Mouse (Mus musculus) kidney, adult 11 months (tissue): ENCODE results near the gene Tcf12.

ENCODE experiments used
- DNase-seq: peaks from one replicate; pipeline ENCODE4 v3.0.0; 2022

Gene Tcf12

DNA sequence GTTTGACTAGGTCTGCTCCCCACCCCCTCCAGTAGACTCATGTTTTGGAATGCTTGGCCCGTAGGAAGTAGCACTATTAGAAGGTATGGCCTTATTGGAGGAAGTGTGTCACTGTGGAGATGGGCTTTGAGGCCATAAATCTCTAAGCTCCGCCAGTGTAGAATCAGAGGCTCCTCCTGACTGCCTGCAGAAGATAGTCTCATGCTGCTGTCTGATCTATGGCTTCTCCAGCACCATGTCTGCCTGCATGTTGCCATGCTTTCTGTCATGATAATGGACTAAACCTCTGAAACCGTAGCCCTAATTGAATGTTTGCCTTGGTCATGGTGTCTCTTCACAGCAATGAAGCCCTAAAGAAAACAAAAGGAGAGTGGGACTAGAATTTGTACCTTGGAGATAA lies 26.7 kb downstream of the Tcf12 start:
- DNase-seq, result no peak

GRCm38 (mm10) chr9:72084131-72084530 lies 27.5 kb downstream of the Tcf12 start:
- DNase-seq, result no peak

- DNase-seq, result no peak
These were observed 35.5 kb downstream of the Tcf12 start for GRCm38 (mm10) chr9:72076158-72076557.

DNA sequence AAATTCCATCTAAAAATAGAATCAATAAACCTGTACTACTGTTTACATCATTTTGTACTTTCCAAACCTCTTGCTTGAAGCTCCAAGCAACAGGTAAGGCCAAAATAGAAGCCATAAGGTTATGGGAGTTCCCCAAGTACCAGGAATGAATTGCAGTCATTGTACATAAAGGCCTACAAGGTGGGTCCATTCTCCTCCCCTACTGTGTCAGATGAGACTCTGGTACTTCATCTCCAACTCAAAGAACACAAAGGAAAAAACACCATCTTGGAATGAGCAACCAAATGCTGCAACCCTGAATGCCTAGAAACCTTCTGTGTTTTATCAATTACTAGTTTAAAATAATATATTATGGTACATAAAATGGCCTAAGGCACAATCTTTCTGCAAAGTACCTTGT lies 45.5 kb downstream of the Tcf12 start:
- no peak for DNase-seq

- DNase-seq, result no peak
These were observed 58.5 kb downstream of the Tcf12 start for GRCm38 (mm10) chr9:72053144-72053543.

DNA sequence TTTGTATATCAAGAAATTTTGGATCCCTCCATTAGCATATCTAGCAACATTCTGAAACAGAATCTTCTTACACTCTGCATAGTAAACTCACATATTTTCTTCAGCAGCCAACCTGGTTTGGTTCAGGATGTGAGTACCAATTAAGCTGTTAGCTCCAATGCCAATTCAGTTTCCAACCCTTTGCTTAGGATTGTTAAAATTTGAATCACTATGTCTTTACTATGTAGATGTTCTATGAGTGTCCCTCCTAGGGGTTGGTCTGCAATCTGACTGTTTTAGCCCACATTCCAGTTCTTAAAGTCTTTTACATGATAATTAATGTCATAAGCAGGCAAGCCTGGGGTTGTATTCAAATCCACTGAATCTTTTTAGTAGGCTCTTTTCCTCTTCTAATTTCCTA lies 71.5 kb downstream of the Tcf12 start:
- DNase-seq, result no peak

DNA sequence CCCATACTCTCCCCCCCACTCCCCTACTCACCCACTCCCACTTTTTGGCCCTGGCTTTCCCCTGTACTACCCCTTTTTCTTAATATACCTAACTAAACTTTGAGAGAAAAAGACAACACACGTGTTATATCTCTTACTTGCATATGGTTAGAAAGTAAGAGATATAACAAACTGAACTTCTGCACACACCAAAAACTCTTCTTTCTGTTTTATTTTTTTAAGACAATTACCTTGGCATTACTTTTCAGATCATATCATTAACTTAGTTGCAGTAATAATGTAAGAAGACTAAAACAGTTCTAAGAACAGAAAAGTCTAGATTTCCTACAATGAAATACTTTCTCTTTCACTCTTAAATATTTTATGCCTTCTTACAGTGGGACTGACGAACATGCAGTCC lies 72.3 kb downstream of the Tcf12 start:
- no peak for DNase-seq

- DNase-seq, result no peak
These were observed 74.6 kb downstream of the Tcf12 start for GRCm38 (mm10) chr9:72037059-72037516.

- no peak for DNase-seq
These were observed 75.4 kb downstream of the Tcf12 start for GRCm38 (mm10) chr9:72036257-72036656.

DNA sequence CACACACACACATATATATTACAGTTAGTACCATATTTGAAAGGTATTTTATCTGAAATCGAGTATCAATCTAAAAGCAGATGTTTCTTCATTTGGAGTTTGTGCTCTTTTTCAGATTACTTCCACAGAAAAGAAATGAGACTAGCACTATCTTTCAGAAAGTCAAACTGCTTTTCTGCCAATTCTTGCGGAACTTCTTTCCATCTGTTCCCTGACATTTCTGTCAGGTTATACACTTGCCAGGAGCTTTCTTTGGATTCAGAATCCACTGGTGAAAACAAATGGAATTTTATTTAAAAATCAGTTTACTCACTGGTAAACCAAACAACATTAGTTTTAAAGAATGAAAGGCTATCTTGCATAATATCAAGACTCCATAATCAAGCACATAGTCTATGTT lies 78.4 kb downstream of the Tcf12 start:
- no peak for DNase-seq

DNA sequence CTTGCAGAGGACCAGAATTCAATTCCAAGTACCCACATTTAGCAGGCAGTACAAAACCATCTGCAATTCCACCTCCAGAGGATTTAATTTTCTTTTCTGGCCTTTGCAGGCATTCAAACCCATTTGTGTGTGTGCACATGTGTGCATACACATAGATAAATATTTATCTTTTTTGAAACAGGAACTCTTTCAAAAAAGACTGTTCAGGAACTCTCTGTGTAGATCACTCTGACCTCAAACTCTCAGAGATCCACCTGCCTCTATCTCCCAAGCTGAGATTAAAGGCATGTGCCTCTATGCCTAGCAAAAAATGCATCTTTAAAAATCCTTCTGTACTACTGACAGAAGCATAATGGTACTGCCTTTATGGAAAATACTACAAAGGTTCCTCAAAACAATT lies 81.4 kb downstream of the Tcf12 start:
- no peak for DNase-seq

DNA sequence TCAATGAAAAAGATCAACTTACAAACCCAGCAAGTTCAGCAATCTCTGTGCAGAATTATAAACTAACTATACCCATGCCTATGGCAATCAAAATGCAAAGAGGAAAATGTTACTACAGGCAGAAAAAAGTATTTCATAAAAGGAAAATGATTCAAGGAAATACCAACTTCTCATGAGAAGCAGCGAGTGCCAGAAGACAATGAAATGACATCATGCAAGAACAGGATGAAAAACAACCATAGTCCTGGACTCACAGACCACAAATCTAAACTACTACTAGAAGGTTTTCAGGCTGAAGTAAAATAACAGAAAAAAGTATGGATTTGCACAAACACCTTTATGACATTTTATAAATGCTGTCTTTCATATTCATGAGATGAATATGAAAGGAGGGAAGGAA lies 82.1 kb downstream of the Tcf12 start:
- DNase-seq, result no peak

DNA sequence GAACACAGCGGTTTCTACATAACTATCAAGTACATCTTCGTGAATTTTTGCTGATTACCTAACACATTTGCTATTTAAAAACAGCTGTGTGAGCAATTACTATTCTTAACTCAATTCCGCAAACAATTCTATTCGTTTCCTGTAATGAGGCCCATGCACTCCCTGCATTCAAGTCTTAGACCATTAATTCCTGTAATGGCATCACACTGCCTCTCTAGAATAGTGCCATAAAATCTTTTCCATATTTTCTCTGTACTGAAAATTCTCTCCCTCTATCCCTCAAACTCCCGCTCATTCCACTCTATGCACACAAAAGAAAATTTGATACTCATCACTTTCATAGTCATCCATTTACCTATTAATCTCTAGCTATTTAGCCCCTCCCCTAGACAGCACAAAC lies 88.4 kb downstream of the Tcf12 start:
- DNase-seq, result no peak

DNA sequence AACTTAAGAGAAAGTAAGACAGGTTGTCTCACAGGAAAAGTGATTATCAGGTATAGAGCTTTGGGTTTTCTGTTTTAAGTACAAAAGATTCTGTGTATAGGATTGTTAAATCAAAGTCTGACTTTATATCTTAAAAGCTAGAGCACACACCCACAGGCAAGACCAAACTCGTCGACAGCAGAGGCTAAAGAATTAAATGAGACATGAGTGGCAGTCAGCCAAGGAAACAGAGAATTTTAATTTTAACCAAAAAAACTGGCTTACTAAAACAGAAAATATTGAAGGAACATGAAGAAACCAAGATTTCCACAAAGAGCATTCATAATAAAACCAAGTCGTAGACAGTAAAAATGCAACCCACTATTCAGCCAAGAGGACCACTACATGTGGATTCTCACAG lies 90.2 kb downstream of the Tcf12 start:
- no peak for DNase-seq

- no peak for DNase-seq
These were observed 95.7 kb downstream of the Tcf12 start for GRCm38 (mm10) chr9:72016021-72016420.

- DNase-seq, result no peak
These were observed 96.9 kb downstream of the Tcf12 start for GRCm38 (mm10) chr9:72014585-72015381.

GRCm38 (mm10) chr9:72013541-72013940 lies 98.1 kb downstream of the Tcf12 start:
- no peak for DNase-seq

DNA sequence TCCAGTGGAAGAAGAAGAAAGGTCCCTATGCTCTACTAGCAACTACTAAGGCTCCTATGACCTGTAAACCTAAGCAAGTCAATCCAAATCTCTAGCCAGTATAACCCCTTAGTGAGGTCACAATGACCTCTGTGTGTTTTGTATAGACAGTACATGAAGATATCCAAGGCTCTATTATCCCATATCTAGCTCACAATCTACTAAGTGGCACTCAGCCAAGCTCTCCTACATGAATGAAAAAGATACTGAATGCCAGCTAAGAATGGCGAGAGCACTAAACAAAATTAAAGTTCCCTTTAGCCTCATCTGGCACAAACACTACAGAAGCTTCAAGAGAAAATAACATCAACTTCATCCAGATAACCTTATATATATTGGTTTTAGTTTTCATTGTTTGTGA lies 103.0 kb downstream of the Tcf12 start:
- DNase-seq, result no peak

DNA sequence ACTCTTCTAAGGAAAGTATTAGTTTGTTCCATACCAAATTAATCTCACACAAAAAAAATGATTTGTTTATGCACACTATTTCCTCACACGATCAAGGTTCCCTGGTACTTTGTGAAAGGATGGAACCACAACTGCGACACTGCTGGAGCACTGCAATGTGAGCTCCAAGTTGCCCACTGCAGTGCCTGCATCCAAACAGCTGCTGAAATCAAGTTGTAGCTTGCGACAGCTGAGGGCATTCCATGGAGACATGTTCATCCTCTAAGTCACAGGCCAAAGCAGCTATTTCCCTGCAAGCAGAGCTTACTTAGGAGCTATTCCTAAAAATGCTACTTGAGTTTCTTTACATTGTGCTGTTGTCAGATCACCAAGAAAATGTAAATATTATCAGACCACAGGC lies 120.5 kb downstream of the Tcf12 start:
- DNase-seq, result no peak

- DNase-seq, result no peak
These were observed 121.3 kb downstream of the Tcf12 start for GRCm38 (mm10) chr9:71990376-71990775.

- no peak for DNase-seq
These were observed 122.0 kb downstream of the Tcf12 start for GRCm38 (mm10) chr9:71989663-71990062.

DNA sequence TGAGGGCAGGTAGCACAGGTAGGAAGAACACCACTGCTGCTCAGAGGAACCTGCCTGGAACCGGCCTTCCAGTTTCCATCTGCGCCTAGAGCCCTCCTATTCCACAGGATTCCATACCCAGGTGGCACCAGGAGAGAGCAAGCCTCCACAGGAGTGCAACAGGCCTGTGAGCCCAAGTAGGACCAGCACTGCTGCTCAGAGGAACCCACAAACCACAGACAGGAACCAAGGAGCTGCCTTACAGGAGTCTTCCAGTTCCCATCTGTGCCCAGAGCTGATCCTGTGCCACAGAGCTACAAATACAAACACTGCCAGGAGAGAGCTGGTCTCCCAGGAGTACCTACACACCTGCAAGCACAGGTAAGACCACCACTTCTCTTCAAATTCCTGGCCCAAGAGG lies 125.0 kb downstream of the Tcf12 start:
- DNase-seq, result no peak

DNA sequence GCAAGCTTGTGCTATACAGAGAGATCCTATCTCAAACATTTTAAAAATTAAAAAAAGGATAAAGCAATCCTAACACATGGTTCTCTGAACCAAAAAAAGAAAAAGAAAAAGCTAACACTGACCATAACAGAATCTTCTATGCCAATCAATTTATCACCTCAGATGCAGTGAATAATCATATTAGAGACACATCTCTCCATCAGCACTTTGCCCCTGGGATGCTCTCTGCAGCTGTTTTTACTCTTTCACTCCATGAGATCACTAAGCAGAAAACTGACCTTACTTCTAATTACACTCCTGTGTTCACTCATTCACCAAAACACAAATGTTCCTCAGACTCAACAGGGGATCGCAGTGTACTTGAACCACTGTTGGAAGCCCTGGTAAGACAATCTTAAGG lies 128.8 kb downstream of the Tcf12 start:
- DNase-seq, result no peak

GRCm38 (mm10) chr9:71981071-71981470 lies 130.6 kb downstream of the Tcf12 start:
- DNase-seq, result no peak

- no peak for DNase-seq
These were observed 131.1 kb downstream of the Tcf12 start for GRCm38 (mm10) chr9:71980579-71980978.
